Mouse (Mus musculus) CH12.LX (cell line): ENCODE data around the gene Ifitm1.

Experiments
- CTCF ChIP-seq, 2 experiments: IDR thresholded peaks in 1 of 2; conservative IDR thresholded peaks in 1 of 2; 2 replicates each; pipeline ENCODE4 v1.5.1; 2011 to 2012; ENCODE audit warnings: low read depth in 2 of 2, low read length in 2 of 2, improper control_type of control experiment in 1 of 2, inconsistent platforms in 1 of 2, mild to moderate bottlenecking in 1 of 2, moderate library complexity in 1 of 2
- E2F4 ChIP-seq: IDR thresholded peaks from 2 replicates; pipeline ENCODE4 v1.6.1; 2011; ENCODE audit warnings: low read depth, low read length, improper control_type of control experiment; ENCODE audit not compliant: insufficient replicate concordance
- EP300 ChIP-seq: IDR thresholded peaks from 2 replicates; pipeline ENCODE4 v1.6.1; 2011; ENCODE audit warnings: low read length, improper control_type of control experiment
- ETS1 ChIP-seq: conservative IDR thresholded peaks from 2 replicates; pipeline ENCODE4 v1.6.1; 2012; ENCODE audit warnings: low read depth, mild to moderate bottlenecking, inconsistent platforms, low read length, improper control_type of control experiment, moderate library complexity
- MAX ChIP-seq: IDR thresholded peaks from 2 replicates; pipeline ENCODE4 v1.6.1; 2011; ENCODE audit warnings: low read length, improper control_type of control experiment
- MYC ChIP-seq: IDR thresholded peaks from 2 replicates; pipeline ENCODE4 v1.6.1; 2011; ENCODE audit warnings: low read depth, mild to moderate bottlenecking, improper control_type of control experiment, low read length
- POLR2A ChIP-seq: IDR thresholded peaks from 2 replicates; pipeline ENCODE4 v1.6.1; 2011; ENCODE audit warnings: low read depth, mild to moderate bottlenecking, improper control_type of control experiment, low read length
- USF2 ChIP-seq: conservative IDR thresholded peaks from 2 replicates; pipeline ENCODE4 v1.6.1; 2011; ENCODE audit warnings: low read depth, low read length, improper control_type of control experiment
- ZNF384 ChIP-seq: IDR thresholded peaks from 2 replicates; pipeline ENCODE4 v1.6.1; 2012; ENCODE audit warnings: low read depth, low read length, improper control_type of control experiment, inconsistent platforms

DNA sequence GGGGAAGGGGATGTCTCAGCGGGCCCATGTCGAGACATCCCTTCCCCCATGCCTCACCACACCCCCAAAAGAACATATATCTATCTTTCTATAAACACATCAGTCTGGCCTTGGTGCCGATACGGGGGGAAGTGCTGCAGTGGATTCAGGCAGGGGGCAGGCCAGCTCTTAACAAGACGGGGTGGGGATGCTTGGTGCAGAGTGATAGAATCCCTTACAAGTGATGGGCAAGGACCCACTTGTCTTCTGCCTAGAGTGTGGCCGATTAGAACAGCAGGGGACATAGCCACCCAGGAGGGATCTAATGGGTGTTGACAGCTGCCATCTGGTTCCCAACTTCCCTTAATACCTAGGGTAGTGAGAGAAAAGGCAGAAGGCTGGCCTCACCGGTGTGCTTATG, 3.9 kb downstream of the Ifitm1 start:
- no peak for TF ChIP-seq CTCF (conservative IDR thresholded peaks at IDR 0.05 in 1 of 2, IDR thresholded peaks at IDR 0.05 in 1 of 2; ENCODE audit: low read depth in 2 of 2, low read length in 2 of 2)
- TF ChIP-seq ETS1, result no peak
- no peak for TF ChIP-seq EP300
- no peak for TF ChIP-seq USF2
- no peak for TF ChIP-seq E2F4
- TF ChIP-seq MYC, result no peak
- no peak for TF ChIP-seq POLR2A
- no peak for TF ChIP-seq MAX
- no peak for TF ChIP-seq ZNF384
